Mouse (Mus musculus): ENCODE results near the gene Prpf40b.

- no peak for TF ChIP-seq CTCF (IDR thresholded peaks at IDR 0.05; ENCODE audit: low read depth)
- no peak for TF ChIP-seq EP300 (IDR thresholded peaks at IDR 0.05; ENCODE audit: low read depth)
Observed at GRCm38 (mm10) chr15:99356462-99356861, 61.6 kb downstream of the Prpf40b start.
